Mouse (Mus musculus): ENCODE results near the gene Parn.

DNA sequence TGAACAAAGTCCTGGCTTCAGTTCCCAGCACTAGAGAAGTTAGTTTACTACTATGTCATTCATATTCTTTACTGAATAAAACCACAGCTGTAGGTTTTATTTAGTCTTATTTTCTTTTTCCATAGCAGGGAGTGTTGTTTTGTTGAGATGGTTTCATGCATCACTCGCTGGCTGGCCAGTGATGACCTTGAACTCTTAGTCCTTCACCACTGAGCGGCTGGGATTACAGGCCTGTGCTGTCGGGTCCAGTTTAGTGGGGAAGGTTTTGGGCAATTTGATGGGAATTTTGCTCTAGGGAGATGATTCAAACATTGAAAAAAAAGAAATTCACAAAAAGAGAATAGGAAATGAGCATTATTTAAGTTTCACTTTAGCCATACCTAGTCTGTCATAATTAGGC, 6.5 kb upstream of the Parn start:
- no peak for TF ChIP-seq ELF1 (IDR thresholded peaks at IDR 0.05; ENCODE audit: low read depth, low read length)
- TF ChIP-seq POLR2A (IDR thresholded peaks at IDR 0.05; ENCODE audit: control insufficient read depth in 1 of 2, insufficient read depth in 1 of 2, low read depth in 1 of 2, low read length in 2 of 2, poor library complexity in 1 of 2): no peak
- TF ChIP-seq USF1 (IDR thresholded peaks at IDR 0.05; ENCODE audit: low read depth, low read length): no peak
- TF ChIP-seq ZNF384 (IDR thresholded peaks at IDR 0.05; ENCODE audit: low read depth, low read length): no peak
- TF ChIP-seq MEF2A (IDR thresholded peaks at IDR 0.05; ENCODE audit: extremely low read depth, insufficient replicate concordance, low read depth, low read length, poor library complexity, severe bottlenecking): no peak
- TF ChIP-seq EP300 (IDR thresholded peaks at IDR 0.05; ENCODE audit: low read depth in 1 of 2, low read length in 2 of 2): no peak
- TF ChIP-seq SMC3 (IDR thresholded peaks at IDR 0.05; ENCODE audit: low read depth, low read length): no peak
- no peak for TF ChIP-seq GATA1 (IDR thresholded peaks at IDR 0.05; ENCODE audit: low read depth, low read length)
- no peak for TF ChIP-seq UBTF (IDR thresholded peaks at IDR 0.05; ENCODE audit: borderline replicate concordance, insufficient read depth, low read depth, low read length)
- TF ChIP-seq MYC (IDR thresholded peaks at IDR 0.05; ENCODE audit: low read depth, low read length): no peak
- TF ChIP-seq ZMIZ1 (IDR thresholded peaks at IDR 0.05; ENCODE audit: low read depth, low read length): no peak
- no peak for TF ChIP-seq MAX (IDR thresholded peaks at IDR 0.05; ENCODE audit: low read length)
- TF ChIP-seq GABPA (IDR thresholded peaks at IDR 0.05; ENCODE audit: low read depth, low read length): no peak

All from MEL (cell line).